Mouse (Mus musculus): ENCODE data around the gene Lmtk2. TPM values are rescaled to one million over a fixed set of nuclear protein-coding genes. Genes with fewer than 3 reads are reported as not detected.

Lmtk2 gene
- polyA plus RNA-seq, 1 experiment from 2014 or later = 4.4 TPM

GRCm38 (mm10) chr5:144088354-144088753, 11.9 kb upstream of the Lmtk2 start:
- Histone ChIP-seq H3K27me3 (ENCODE audit: control insufficient read depth, insufficient read depth, low read length) (no peaks in the 10 kb centered on the region), H3K36me3 (ENCODE audit: control insufficient read depth, insufficient read depth, low read length) (no peaks in the 10 kb centered on the region), H3K4me1 (ENCODE audit: control insufficient read depth in 2 of 2, insufficient read depth in 2 of 2, low read length in 2 of 2) (no peaks in the 10 kb centered on the region), H3K9ac (ENCODE audit: low read length) (no peak overlapping the region), H3K4me2 (ENCODE audit: low read length) (no peak overlapping the region), H3K9me3 (ENCODE audit: control insufficient read depth, low read length) (no peaks in the 10 kb centered on the region), H3K27ac (replicated peaks in 1 of 2; ENCODE audit: control insufficient read depth in 1 of 2, insufficient read depth in 1 of 2, low read depth in 2 of 2, low read length in 2 of 2) (no peak overlapping the region), H3K4me3 (ENCODE audit: control insufficient read depth in 1 of 2, insufficient read depth in 1 of 2, low read depth in 1 of 2, low read length in 2 of 2) (no peak overlapping the region)
- WGBS = 60% methylated on average over 2 of the region's 2 CpGs
- ATAC-seq (ENCODE audit: insufficient number of reproducible peaks, insufficient read depth, low FRiP score, low read depth) = no peak

GRCm38 (mm10) chr5:144095461-144095970, 4.7 kb upstream of the Lmtk2 start:
- no peak overlapping the region for H3K4me2 ChIP-seq (ENCODE audit: low read length)
- no peaks in the 10 kb centered on the region for H3K4me1 ChIP-seq (ENCODE audit: control insufficient read depth in 2 of 2, insufficient read depth in 2 of 2, low read length in 2 of 2)
- WGBS = 65% methylated on average over 6 of the region's 6 CpGs
- no peaks in the 10 kb centered on the region for H3K27me3 ChIP-seq (ENCODE audit: control insufficient read depth, insufficient read depth, low read length)
- no peak overlapping the region for H3K9ac ChIP-seq (ENCODE audit: low read length)
- no peaks in the 10 kb centered on the region for H3K9me3 ChIP-seq (ENCODE audit: control insufficient read depth, low read length)
- H3K27ac ChIP-seq (replicated peaks in 1 of 2; ENCODE audit: control insufficient read depth in 1 of 2, insufficient read depth in 1 of 2, low read depth in 2 of 2, low read length in 2 of 2) = no peak overlapping the region
- ATAC-seq (ENCODE audit: insufficient number of reproducible peaks, insufficient read depth, low FRiP score, low read depth) = no peak
- H3K4me3 ChIP-seq (ENCODE audit: control insufficient read depth in 1 of 2, insufficient read depth in 1 of 2, low read depth in 1 of 2, low read length in 2 of 2) = no peak overlapping the region
- H3K36me3 ChIP-seq (ENCODE audit: control insufficient read depth, insufficient read depth, low read length) = no peaks in the 10 kb centered on the region

- Histone ChIP-seq H3K27ac (replicated peaks in 1 of 2; ENCODE audit: control insufficient read depth in 1 of 2, insufficient read depth in 1 of 2, low read depth in 2 of 2, low read length in 2 of 2) (no peak overlapping the region), H3K4me3 (ENCODE audit: control insufficient read depth in 1 of 2, insufficient read depth in 1 of 2, low read depth in 1 of 2, low read length in 2 of 2) (no peak overlapping the region), H3K4me1 (ENCODE audit: control insufficient read depth in 2 of 2, insufficient read depth in 2 of 2, low read length in 2 of 2) (peaks cover under 1 to 7% of the 10 kb centered on the region in 2 experiments; a peak in 3 of 4 replicates), H3K4me2 (ENCODE audit: low read length) (no peak overlapping the region), H3K9ac (ENCODE audit: low read length) (no peak overlapping the region), H3K36me3 (ENCODE audit: control insufficient read depth, insufficient read depth, low read length) (no peaks in the 10 kb centered on the region), H3K27me3 (ENCODE audit: control insufficient read depth, insufficient read depth, low read length) (no peaks in the 10 kb centered on the region), H3K9me3 (ENCODE audit: control insufficient read depth, low read length) (no peaks in the 10 kb centered on the region)
- no peak for ATAC-seq (ENCODE audit: insufficient number of reproducible peaks, insufficient read depth, low FRiP score, low read depth)
- WGBS = 52% methylated on average over 16 of the region's 16 CpGs
Observed at GRCm38 (mm10) chr5:144097902-144098639, 2.2 kb upstream of the Lmtk2 start.

- Histone ChIP-seq H3K9me3 (ENCODE audit: control insufficient read depth, low read length) (no peaks in the 10 kb centered on the region), H3K4me2 (ENCODE audit: low read length) (no peak overlapping the region), H3K36me3 (ENCODE audit: control insufficient read depth, insufficient read depth, low read length) (no peaks in the 10 kb centered on the region), H3K4me3 (ENCODE audit: control insufficient read depth in 1 of 2, insufficient read depth in 1 of 2, low read depth in 1 of 2, low read length in 2 of 2) (no peak overlapping the region), H3K9ac (ENCODE audit: low read length) (no peak overlapping the region), H3K27me3 (ENCODE audit: control insufficient read depth, insufficient read depth, low read length) (no peaks in the 10 kb centered on the region), H3K4me1 (ENCODE audit: control insufficient read depth in 2 of 2, insufficient read depth in 2 of 2, low read length in 2 of 2) (peaks cover 2 to 8% of the 10 kb centered on the region in 2 experiments; a peak in 3 of 4 replicates), H3K27ac (replicated peaks in 1 of 2; ENCODE audit: control insufficient read depth in 1 of 2, insufficient read depth in 1 of 2, low read depth in 2 of 2, low read length in 2 of 2) (no peak overlapping the region)
- 21% methylated on average over 8 of the region's 8 CpGs for WGBS
- ATAC-seq (ENCODE audit: insufficient number of reproducible peaks, insufficient read depth, low FRiP score, low read depth) = no peak
Observed at GRCm38 (mm10) chr5:144098640-144098929, 1.7 kb upstream of the Lmtk2 start.

- WGBS = 4% methylated on average over 14 of the region's 20 CpGs
- no peaks in the 10 kb centered on the region for H3K9me3 ChIP-seq (ENCODE audit: control insufficient read depth, low read length)
Observed at GRCm38 (mm10) chr5:144100948-144101347, 712 bp downstream of the Lmtk2 start.

GRCm38 (mm10) chr5:144105070-144105469, 4.8 kb downstream of the Lmtk2 start:
- H3K4me3 ChIP-seq (ENCODE audit: control insufficient read depth in 1 of 2, insufficient read depth in 1 of 2, low read depth in 1 of 2, low read length in 2 of 2) = no peak overlapping the region
- H3K9ac ChIP-seq (ENCODE audit: low read length) = peak overlapping the region; percentile 45; the same call in 1 of the 2 replicates
- no peaks in the 10 kb centered on the region for H3K36me3 ChIP-seq (ENCODE audit: control insufficient read depth, insufficient read depth, low read length)
- no peaks in the 10 kb centered on the region for H3K9me3 ChIP-seq (ENCODE audit: control insufficient read depth, low read length)
- 18% methylated on average over 9 of the region's 9 CpGs for WGBS
- peak overlapping the region; percentile 15 to 74 for H3K27ac ChIP-seq (replicated peaks in 1 of 2; ENCODE audit: control insufficient read depth in 1 of 2, insufficient read depth in 1 of 2, low read depth in 2 of 2, low read length in 2 of 2)
- no peak for ATAC-seq (ENCODE audit: insufficient number of reproducible peaks, insufficient read depth, low FRiP score, low read depth)
- no peaks in the 10 kb centered on the region for H3K27me3 ChIP-seq (ENCODE audit: control insufficient read depth, insufficient read depth, low read length)
- peaks cover 8 to 28% of the 10 kb centered on the region in 2 experiments for H3K4me1 ChIP-seq (ENCODE audit: control insufficient read depth in 2 of 2, insufficient read depth in 2 of 2, low read length in 2 of 2)
- H3K4me2 ChIP-seq (ENCODE audit: low read length) = peak overlapping the region; percentile 33

More at GRCm38 (mm10) chr5:144100948-144101347, 712 bp downstream of the Lmtk2 start:
- peak overlapping the region; percentile 83 for H3K4me2 ChIP-seq (ENCODE audit: low read length)
- H3K4me1 ChIP-seq (ENCODE audit: control insufficient read depth in 2 of 2, insufficient read depth in 2 of 2, low read length in 2 of 2) = peaks cover 7 to 23% of the 10 kb centered on the region in 2 experiments
- no peaks in the 10 kb centered on the region for H3K36me3 ChIP-seq (ENCODE audit: control insufficient read depth, insufficient read depth, low read length)
- no peaks in the 10 kb centered on the region for H3K27me3 ChIP-seq (ENCODE audit: control insufficient read depth, insufficient read depth, low read length)
- H3K9ac ChIP-seq (ENCODE audit: low read length) = peak overlapping the region; percentile 92
- no peak for ATAC-seq (ENCODE audit: insufficient number of reproducible peaks, insufficient read depth, low FRiP score, low read depth)
- H3K4me3 ChIP-seq (ENCODE audit: control insufficient read depth in 1 of 2, insufficient read depth in 1 of 2, low read depth in 1 of 2, low read length in 2 of 2) = peak overlapping the region; percentile 60 to 98
- peak overlapping the region in 1 of 2 experiments; percentile 75; a peak in 2 of 4 replicates for H3K27ac ChIP-seq (replicated peaks in 1 of 2; ENCODE audit: control insufficient read depth in 1 of 2, insufficient read depth in 1 of 2, low read depth in 2 of 2, low read length in 2 of 2)

GRCm38 (mm10) chr5:144105471-144106129, 5.4 kb downstream of the Lmtk2 start:
- H3K36me3 ChIP-seq (ENCODE audit: control insufficient read depth, insufficient read depth, low read length) = no peaks in the 10 kb centered on the region
- H3K27me3 ChIP-seq (ENCODE audit: control insufficient read depth, insufficient read depth, low read length) = no peaks in the 10 kb centered on the region
- H3K4me1 ChIP-seq (ENCODE audit: control insufficient read depth in 2 of 2, insufficient read depth in 2 of 2, low read length in 2 of 2) = peaks cover 8 to 28% of the 10 kb centered on the region in 2 experiments
- no peak for ATAC-seq (ENCODE audit: insufficient number of reproducible peaks, insufficient read depth, low FRiP score, low read depth)
- H3K9me3 ChIP-seq (ENCODE audit: control insufficient read depth, low read length) = no peaks in the 10 kb centered on the region
- H3K27ac ChIP-seq (replicated peaks in 1 of 2; ENCODE audit: control insufficient read depth in 1 of 2, insufficient read depth in 1 of 2, low read depth in 2 of 2, low read length in 2 of 2) = peak overlapping the region; percentile 70 to 74
- WGBS = 50% methylated on average over 6 of the region's 6 CpGs
- peak overlapping the region; percentile 33 for H3K4me2 ChIP-seq (ENCODE audit: low read length)
- H3K4me3 ChIP-seq (ENCODE audit: control insufficient read depth in 1 of 2, insufficient read depth in 1 of 2, low read depth in 1 of 2, low read length in 2 of 2) = no peak overlapping the region
- 0 out of 2 replicates have a peak overlapping the region, but pooled peaks have one; percentile 31 for H3K9ac ChIP-seq (ENCODE audit: low read length)
